Mouse (Mus musculus) gastrocnemius, adult 18-20 months (tissue): Measurements from ENCODE around the gene Sobp. TPM values are rescaled to one million over a fixed set of nuclear protein-coding genes. Genes with fewer than 3 reads are reported as not detected.
A peak's percentile ranks its signal among the peaks of the same experiment; 100 is the strongest.

Experiments
- DNase-seq: peaks from one replicate; pipeline ENCODE4 v3.0.0; 2021; ENCODE audit warnings: low spot score
- total RNA-seq, 2 experiments: library from RNA; stranded (reverse); gene quantifications; 2 replicates each; pipeline ENCODE4 v1.2.3; 2021

Gene Sobp
- total RNA-seq, 2 experiments from 2014 or later = 29.6 to 36.3 TPM

DNA sequence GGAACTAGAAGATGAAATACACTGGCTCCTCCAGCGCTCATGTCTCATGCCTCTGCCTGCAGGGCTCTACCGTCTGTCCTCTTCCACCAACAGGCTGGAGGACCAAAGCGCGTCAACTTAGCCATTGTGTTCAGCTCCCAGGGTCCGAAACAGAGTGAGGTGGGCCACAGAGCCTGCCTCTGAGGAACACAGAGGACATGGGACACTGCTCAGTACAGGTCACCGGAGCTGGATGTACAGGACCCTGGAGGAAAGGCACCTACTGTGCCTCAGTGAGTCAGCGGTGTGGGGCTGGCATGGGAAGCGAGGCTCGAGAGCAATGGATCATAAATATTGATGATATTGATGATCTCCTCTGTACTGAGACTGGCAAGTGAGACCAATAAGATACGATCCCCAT, 175.0 kb downstream of the Sobp start:
- no peak for DNase-seq

DNA sequence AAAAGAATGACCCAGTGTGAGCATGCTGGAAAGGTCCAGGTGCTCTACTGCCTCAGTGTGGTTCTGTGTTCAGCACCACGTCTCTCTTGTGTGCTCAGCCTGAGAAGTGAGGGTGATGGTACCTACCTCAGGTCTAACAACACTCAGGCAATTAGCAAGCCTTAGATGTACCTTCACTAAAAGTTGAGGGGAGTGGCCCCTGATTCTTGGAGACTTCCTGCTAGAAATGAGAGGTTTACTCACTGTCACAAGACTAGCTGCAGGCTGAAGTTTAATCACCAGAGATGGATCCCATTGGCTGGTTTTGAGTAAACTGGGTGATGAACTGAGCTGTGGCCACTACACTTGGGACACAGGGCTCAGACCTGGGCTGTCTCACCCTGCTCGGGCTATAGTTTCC, 177.1 kb downstream of the Sobp start:
- no peak for DNase-seq

DNA sequence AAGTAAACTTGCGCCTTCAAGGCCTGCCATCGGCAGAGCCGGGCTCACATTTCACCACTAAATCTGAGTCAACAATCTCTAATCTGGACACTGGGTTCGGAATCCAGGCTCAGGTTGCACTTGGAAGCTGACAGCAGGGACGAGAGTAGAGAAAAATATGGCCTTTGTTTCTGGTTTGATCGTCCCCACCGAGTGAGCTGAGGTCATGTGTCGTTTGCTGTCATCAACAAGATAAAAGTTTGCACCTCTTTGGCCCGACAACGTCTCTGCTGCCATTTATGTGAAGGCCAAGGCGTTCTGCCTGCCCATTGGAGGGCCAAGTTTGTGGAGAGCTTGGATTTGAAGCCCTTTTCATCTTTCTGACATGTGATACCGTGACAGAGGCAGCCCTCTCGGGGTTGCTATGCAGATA, 178.8 kb downstream of the Sobp start:
- peak; percentile 53 for DNase-seq

DNA sequence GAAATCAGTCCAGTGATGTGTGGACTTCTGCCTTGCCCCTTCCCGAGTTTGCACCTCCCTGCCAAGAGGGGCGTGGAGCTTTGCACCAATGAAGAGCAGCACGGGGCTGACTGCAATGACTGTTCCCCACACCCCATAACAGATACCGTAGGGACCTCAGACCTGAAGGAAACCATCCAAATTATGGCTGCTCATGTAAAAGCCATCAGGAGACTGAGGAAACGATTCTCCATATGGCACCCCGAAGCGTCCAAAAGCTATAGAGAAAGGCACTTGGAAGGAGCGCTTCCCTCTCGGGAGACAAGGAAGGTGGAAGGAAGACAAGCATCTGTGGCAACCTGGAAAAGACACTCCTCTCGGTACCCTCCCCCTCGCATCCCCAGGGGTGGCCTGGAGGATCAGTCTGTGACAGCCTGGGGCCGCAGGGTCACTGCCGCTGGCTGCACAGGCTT, 180.0 kb downstream of the Sobp start:
- DNase-seq = peak; percentile 61

DNA sequence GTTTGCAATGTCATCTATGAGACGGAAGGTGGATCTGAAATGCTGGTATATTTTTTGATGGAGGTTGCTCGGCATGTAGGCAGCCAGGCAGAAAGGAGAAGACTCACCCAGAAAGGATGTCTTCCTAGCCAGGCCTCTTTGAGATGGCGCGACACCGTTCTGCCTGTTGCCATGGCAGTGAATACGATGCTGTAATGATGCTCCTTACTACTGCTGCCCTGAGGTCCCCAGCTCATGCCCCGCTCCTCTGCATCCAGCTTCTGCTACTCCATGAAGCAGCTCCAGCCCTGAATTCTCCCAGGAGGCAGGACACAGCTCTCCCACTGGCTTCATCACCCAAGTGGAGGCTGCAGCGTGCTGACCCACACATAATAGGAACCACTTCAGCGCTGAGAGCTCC, 183.3 kb downstream of the Sobp start:
- no peak for DNase-seq

DNA sequence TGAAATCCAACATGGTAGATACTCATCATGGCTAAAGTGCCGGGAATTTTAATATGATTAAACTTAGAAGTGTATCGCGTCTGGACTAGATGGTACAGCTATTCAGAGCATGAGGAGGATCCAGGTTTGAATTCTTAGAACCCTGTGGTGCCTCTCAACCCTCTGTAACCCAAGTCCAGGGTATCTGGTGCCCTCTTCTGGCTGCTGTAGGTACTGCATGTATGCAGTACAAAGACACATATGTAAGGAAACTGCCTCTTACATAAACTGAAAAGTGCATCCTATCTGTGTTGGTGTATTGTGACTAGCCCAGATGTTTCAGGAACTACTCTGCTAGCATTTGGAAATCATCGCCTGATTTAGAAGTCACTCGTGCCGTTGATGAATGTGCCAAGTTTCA, 184.4 kb downstream of the Sobp start:
- DNase-seq = peak; percentile 53

DNA sequence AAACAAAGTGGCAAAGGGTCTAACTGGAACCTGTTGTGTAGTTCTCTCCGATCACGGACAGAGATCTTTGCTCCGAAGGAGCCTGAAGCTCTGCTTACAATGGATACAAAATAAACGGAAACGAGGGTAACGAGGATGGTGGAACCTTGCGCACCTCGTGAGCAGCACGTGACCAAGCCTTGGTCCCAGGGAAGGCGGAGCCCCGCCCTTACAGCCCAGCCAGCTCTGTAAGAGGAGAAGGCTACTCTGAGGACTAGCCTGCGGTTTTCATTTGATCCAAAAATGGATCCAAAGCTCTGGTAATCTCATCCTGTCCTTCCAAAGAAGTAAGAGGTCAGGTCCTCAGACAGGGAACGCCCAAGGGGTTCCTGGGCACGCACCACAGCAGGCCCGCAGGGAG, 185.7 kb downstream of the Sobp start:
- peak; percentile 90 for DNase-seq

DNA sequence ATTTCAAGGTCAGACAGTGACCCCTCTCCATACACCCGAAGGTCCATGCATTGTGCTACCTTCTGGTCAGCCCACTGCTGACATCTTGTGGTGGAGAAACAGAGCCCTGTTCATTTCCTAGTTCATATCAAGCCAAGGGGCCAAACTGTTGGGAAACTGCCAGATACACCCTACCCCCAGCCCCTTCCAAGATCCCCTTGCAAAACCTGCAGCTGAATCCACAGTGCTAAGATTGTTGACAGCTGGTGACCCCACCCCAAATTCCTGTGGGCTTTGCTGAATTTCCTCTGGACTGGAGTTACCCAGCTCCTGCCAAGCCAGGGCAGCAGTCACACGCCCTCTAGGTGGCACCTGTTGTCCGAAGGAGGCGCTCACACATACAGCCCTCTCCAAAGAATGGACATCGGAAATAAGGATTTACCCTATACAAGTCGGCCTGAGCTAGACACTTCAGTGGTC, 186.7 kb downstream of the Sobp start:
- peak; percentile 79 for DNase-seq

DNA sequence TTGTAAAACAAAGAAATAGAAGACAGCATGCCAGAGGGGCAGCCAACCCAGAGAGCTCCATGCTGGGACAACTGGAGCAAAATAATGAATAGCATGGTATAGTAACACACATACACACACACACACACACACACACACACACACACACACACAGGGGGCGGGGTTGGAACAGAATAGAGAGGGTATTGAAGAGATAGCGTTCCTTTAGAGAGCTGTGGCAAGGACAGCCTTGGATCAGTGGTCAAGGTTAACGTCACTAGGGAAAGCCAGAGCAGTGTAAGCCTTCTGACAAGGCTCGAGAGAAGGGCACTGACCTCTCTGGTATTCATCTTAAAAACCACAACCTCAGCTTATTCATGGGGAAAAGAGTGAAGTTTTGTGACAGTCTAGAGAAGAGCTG, 189.4 kb downstream of the Sobp start:
- DNase-seq = no peak

DNA sequence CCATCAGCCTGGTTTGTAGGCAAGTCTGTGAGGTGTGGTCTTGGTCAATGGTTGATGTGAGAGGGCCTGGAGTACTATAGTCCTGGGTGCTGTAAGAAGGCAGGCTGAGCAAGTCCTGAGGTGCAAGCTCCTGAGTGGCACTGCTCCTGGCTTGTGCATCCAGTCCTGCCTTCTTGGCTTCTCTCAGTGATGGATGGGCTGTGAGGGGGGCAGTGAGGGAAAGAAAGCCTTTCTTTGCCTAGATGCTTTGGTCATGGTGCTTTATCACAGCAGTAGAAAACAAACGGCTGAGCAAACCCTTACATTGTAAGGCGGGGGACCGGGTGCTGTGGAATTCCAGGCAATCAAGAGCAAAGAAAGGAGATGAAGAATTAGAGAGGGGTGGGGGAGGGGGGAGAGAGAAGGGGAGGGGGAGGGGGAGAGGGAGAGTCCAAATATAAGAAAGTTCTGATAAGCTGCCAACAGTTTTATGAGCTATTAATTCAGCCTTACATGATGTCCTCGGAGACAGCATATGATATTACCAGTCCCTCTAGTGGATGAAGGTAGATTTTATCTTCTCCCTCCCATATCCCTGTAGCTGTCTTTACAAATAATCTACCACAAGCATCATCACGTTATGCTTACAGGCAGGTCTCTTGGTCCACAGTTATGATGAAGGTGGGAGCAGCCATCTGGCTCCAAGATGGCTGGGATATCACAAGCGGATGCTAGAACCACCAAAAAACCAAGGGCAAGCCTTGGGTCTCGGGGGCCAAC, 193.2 kb downstream of the Sobp start:
- DNase-seq = no peak

DNA sequence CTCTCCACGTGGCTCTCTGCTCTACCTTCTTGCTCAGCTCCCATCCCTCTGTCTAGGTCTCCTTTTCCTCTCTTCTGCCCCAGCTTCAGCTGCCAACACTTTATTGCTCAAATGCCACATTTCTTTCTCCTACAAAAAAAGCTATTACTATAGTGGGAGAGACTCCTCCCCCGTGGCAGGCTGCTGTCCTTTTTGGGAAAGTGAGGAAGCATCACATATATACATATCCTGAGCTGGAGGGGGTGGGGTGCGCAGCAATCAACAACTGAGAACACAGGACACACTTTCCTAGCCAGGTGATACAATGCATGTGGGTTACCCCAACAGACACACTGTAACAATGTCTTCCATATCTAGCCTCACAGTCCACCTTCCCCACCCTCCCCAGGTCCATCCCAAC, 196.0 kb downstream of the Sobp start:
- DNase-seq = no peak

DNA sequence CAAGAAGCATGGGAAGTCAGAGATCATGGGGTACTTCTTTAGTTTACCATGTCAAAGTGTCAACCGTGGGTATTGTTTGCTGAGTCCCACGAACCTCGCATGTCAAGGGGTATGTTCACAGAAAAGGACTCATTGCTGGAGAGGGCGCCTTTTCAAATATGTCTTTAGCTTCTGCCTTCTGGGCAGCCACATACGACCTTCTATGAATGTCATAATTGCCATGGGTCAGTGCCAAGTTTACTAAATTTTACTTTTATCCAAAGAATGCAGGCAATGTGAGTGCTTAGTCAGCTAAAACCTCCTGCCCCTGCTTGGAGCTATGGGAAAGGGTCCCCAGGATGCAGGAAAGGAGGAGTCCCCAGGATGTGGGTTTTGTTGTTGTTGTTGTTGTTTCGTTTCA, 197.8 kb downstream of the Sobp start:
- DNase-seq = no peak

DNA sequence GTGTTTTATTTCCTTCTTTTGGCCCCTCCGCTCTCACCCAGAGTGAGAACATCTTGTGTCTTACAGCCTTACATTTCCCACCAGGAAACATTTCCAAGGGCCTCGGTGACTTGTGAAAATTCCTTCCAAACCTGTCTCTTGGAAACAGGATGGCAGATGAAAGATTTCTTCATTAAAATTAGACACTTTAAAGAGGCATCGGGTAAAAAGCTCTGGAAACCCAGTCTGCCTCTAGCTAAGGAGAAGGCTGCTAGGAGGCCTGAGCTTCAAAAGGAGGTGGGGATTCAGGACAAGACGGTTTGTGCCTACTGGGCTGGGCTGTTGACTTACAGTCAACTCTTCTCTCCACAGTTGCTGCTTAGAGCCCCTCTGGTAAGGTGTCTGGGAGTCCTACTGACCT, 200.8 kb downstream of the Sobp start:
- no peak for DNase-seq

DNA sequence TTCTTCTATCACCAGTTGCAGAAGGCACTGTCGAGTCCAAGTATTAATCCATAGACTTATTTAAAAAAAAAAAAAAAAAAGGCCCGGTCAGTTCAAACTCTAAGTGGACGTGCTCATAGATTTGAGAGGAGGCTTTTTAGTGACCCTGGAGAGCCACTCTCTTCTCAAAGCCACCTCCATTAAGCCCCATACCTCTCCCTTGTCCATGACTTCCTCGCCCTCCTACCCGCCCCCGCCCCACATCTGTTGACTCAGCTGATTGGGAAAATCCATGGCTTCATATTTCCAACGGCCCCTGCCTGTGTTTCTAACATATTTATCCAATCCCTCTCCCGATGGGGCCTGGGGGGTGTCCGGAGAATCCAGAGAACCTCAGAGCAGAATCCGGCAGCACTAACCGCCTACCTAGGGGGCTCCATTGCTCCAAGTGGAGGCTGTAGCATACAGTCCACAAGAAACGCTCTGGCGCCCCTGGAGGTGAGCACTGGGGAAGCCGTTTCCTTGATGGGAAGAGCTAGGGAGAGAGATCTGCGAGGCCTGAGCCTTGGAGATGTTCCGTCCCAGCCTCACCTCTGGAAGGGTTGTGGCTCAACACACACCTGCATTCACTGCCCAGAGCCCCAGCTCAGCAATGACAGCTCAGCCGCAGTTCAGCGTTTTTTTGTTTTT, 201.7 kb downstream of the Sobp start:
- peak; percentile 65 for DNase-seq

DNA sequence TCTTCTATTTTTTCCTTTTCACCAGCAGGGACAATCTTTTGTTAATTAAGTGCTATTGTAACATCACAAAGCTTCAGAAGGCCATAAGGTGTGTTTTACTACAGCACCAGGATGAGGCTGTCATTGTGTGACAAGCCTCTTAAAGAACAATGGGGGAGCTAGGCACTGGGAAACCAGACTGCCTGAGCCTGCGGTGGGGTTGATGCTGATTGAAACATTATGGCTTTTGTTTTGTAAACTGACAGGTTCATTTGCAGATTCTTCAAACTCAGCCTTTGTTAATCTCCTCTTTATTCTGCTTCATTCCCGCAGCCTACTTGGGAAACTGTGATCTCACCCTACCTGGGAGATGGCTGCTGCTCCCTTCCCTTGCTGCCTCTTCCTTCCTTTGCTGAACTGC, 206.0 kb downstream of the Sobp start:
- no peak for DNase-seq

DNA sequence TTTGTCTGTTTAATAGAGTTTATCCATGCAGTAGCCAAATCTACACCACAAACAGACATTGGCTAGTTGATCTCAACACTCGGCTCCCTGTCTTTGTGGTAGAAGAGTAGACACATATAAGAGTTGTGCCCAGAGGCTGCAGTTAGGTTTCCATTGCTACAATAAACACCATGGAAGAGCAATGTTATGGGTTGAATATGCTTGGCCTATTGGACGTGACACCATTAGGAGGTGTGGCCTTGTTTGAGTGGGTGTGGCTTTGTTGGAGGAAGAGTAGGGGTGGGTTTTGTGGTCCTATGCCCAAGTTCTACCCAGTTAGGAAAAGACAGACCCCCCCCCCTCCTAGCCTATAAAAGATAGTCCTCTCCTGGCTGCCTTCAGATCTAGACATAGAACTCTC, 211.3 kb downstream of the Sobp start:
- DNase-seq = no peak

DNA sequence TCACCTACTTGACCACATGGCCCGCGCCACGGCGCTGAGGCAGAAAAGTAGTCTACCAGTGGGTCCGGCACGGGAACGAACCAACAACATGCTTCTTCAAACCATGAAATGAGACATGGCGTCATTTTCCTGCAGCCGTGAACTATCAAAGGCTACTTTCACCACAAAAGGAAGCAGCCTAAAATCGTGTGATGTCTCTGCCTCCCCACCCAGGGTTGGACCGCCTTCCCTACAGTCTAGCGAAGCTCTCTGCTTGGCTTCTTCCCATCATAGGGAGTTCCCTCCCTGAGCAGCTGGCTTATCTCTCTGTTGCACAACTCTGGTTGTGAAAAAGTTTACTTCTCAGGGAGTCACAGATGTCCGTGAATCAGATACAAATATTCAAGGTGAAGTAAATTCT, 211.7 kb downstream of the Sobp start:
- peak; percentile 52 for DNase-seq

DNA sequence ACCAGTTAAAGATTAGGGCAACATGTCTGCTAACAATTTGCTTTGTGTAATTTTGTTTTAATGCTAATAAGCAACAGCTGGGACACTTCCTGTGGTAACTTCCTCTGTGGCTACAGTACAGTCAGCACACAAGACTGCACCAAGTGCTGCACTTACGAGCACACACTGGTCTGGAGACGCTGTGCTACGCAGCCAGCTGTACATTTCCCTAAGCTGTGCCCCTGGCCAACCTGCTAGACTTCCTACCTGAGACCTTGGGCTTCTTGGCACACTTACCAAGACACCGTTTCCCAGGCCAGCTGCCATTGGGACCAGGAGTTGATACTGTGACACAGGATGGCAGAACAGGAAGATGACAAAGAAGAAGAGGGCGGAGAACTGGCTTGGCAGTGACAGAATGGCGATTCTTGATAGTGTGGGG, 212.1 kb downstream of the Sobp start:
- DNase-seq = no peak

DNA sequence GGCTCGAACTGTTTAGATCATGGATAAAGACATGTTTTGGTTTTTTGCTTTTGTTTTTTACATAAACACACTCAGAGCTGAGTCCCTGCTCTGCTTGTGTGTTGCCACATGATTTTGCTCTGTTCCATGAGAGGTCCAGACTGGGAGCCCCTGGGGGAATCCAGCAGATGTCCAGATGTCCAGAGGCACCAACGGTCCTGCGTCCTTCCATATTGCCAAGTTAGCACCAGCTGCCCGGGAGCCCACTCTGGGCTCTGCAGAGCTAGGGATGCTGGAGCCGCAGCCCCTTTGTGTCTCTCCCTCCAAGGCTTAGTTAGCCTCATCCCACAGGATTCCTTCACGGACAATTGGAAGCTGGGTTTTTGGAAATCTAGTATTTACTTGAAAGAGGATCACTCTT, 212.6 kb downstream of the Sobp start:
- DNase-seq = no peak

DNA sequence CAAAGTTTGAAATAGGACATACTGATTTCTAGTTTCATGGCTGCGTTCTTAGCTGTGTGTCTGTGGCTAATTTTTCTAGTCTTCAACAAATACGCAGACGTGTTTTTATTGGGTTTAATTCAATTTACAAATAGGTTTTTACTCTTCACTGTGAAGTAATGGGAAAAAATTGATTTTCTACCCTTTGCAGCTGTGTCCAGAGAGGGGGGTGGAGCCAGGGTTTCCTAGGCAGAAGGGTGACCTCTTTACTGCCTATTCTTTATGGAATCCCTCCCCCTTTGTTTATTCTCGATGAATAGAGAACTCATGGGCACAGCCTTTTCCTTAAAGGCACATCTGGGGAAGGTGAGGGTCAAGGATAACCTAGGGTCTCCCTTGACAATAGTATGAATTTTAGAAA, 215.6 kb downstream of the Sobp start:
- DNase-seq = no peak

DNA sequence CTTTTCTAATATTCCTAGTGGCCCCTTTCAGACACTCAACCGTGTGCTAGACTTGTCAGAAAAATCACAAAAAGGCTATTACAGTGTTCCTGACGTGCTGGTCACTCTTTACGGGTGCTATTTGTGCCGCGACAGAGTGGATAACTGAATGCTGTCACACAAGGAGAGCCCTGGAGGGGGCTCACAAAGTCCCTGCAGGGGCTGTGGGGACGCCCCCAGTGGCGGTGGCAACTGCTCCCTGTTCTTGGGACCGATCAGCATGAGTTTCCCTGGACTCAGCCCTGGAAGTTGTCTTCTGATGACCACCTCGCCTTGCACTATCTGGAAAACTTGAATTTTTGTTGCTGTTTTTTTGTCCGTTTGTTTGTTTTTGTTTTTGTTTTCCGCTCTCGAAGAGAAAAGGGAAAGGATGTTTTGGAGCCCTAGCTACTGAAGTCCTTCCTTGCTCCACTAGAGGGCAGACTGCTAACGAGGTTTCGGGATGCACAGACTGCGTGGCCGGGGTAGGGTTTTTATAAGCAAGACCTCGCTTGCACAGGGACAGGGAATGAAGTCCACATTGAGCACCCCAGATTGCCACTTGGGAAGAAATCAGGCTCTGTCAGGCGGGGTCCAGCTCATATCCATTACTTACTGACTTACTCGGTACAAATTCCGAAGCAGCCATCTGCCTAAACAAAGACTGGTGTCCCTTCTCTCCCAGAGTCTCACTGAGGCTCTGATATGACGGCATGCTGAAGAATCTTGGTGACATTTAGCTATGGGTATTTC, 216.3 kb downstream of the Sobp start:
- peak; percentile 79 for DNase-seq

DNA sequence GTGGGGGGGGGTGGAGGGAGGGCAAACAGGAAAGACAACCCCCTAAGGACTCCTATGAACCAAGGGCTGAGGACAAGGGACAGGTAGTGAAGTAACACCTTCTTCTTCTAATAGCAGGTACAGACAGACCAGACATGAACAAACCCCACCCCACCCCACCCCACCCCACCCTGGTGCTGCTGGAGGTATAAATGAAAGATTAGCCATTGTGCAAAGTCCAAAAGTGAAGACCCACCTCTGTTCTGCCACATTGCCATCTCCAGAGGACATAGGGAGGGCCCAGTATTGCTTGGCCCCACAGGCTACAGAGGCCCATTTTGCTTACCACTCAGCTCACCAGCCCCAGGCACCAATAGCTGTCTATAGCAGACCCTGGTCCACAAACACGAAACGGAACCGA, 219.1 kb downstream of the Sobp start:
- no peak for DNase-seq
